Mouse (Mus musculus) embryonic facial prominence, embryonic 13.5 days (tissue): ENCODE results near the gene Lrrc74a. TPM values are rescaled to one million over a fixed set of nuclear protein-coding genes. Genes with fewer than 3 reads are reported as not detected.

Source experiments
- ATAC-seq: fragments of 200-750 bp; cut with Nextera tagmentation; 2 replicates; pipeline ENCODE4 v1.8.0; 2017; ENCODE audit warnings: low read depth; ENCODE audit not compliant: insufficient number of reproducible peaks, insufficient read depth, low FRiP score, low TSS enrichment
- H3K27ac ChIP-seq: fragments of 300-500 bp; sonication (generic); 2 replicates; pipeline ENCODE4 v1.5.1; 2015; ENCODE audit warnings: moderate library complexity, mild to moderate bottlenecking, inconsistent platforms
- H3K27me3 ChIP-seq: fragments of 300-500 bp; sonication (generic); 2 replicates; pipeline ENCODE4 v1.6.1; 2015; ENCODE audit warnings: mild to moderate bottlenecking, inconsistent platforms
- H3K36me3 ChIP-seq: fragments of 300-500 bp; sonication (generic); 2 replicates; pipeline ENCODE4 v1.6.1; 2015; ENCODE audit warnings: mild to moderate bottlenecking, inconsistent platforms
- H3K4me1 ChIP-seq: fragments of 300-500 bp; sonication (generic); 2 replicates; pipeline ENCODE4 v1.6.1; 2015; ENCODE audit warnings: inconsistent platforms
- H3K4me2 ChIP-seq: fragments of 300-500 bp; sonication (generic); 2 replicates; pipeline ENCODE4 v1.6.1; 2015; ENCODE audit warnings: moderate library complexity, mild to moderate bottlenecking, inconsistent platforms
- H3K4me3 ChIP-seq: fragments of 300-500 bp; sonication (generic); 2 replicates; pipeline ENCODE4 v1.5.1; 2015; ENCODE audit warnings: mild to moderate bottlenecking, inconsistent platforms
- H3K9ac ChIP-seq: fragments of 300-500 bp; sonication (generic); 2 replicates; pipeline ENCODE4 v1.6.1; 2015; ENCODE audit warnings: mild to moderate bottlenecking, inconsistent platforms
- H3K9me3 ChIP-seq: fragments of 300-500 bp; sonication (generic); 2 replicates; pipeline ENCODE4 v1.6.1; 2016; ENCODE audit warnings: inconsistent platforms
- WGBS: fragments of 180-500 bp; shearing (Covaris S2); methylation state at CpG from one replicate; pipeline ENCODE4 v1.1.7; 2015; ENCODE audit warnings: mixed read lengths; 5-methylcytosine and 5-hydroxymethylcytosine counted together
- polyA plus RNA-seq: library from polyadenylated mRNA; unstranded; fragments of >200 nt; fragmentation: Nextera tagmentation; extraction: Ambion mirVana; gene quantifications from 2 replicates; pipeline ENCODE4 v1.2.1, GENCODE M21; 2015

The Lrrc74a gene
- polyA plus RNA-seq, 1 experiment from 2014 or later = not detected

DNA sequence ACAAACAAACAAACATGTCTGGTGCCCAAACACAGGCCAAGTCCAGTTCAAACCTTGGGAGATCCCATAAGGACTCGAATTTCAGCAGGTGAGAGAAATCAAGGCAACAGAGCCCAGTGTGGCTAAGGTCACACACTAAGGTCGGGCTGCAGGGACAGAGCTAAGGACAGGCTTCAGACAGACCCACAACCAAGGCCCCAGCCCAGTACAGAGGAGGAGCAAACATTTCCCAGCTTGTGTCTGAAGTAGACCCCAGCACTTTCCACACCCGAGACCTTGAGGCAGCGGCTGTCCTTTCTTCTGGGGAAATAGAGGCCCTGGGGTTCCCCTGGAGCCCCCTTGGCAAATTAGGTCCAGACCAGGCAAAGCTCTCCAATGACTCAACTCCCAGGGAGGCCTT lies 66.2 kb downstream of the Lrrc74a start:
- ATAC-seq = no peak
- no peaks in the 10 kb centered on the region for H3K36me3 ChIP-seq
- H3K9me3 ChIP-seq = no peaks in the 10 kb centered on the region
- no peak overlapping the region for H3K4me3 ChIP-seq
- H3K27ac ChIP-seq = peak overlapping the region; percentile 98
- H3K4me1 ChIP-seq = peaks cover 77% of the 10 kb centered on the region
- H3K4me2 ChIP-seq = peak overlapping the region; percentile 56
- 22% methylated on average over 4 of the region's 4 CpGs for WGBS
- H3K27me3 ChIP-seq = no peaks in the 10 kb centered on the region
- H3K9ac ChIP-seq = 0 out of 2 replicates have a peak overlapping the region, but pooled peaks have one; percentile 4

DNA sequence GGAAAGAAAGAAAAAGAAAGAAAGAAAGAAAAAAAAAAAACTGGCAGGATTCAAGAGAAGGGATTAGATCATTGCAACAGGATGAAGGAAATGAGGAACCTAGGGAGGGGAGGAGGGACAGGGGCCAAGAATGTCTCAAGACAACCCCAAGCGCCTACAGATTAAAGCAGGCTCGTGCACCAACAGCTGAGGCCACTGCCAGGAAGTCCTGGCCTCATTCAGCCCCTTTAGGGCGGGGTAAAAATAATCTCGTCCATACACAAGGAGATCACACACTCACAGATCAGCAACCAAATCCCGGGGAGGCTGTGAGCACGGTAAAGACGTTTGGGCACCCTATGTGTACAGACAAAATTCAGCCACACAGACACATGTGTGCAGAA lies 66.6 kb downstream of the Lrrc74a start:
- Histone ChIP-seq H3K4me3 (peak overlapping the region; percentile 13), H3K9me3 (no peaks in the 10 kb centered on the region), H3K27ac (peak overlapping the region; percentile 98), H3K27me3 (no peaks in the 10 kb centered on the region), H3K9ac (peak overlapping the region; percentile 60), H3K4me1 (peaks cover 79% of the 10 kb centered on the region), H3K36me3 (no peaks in the 10 kb centered on the region), H3K4me2 (peak overlapping the region; percentile 56)
- WGBS = 2% methylated on average over 7 of the region's 7 CpGs
- ATAC-seq = no peak

DNA sequence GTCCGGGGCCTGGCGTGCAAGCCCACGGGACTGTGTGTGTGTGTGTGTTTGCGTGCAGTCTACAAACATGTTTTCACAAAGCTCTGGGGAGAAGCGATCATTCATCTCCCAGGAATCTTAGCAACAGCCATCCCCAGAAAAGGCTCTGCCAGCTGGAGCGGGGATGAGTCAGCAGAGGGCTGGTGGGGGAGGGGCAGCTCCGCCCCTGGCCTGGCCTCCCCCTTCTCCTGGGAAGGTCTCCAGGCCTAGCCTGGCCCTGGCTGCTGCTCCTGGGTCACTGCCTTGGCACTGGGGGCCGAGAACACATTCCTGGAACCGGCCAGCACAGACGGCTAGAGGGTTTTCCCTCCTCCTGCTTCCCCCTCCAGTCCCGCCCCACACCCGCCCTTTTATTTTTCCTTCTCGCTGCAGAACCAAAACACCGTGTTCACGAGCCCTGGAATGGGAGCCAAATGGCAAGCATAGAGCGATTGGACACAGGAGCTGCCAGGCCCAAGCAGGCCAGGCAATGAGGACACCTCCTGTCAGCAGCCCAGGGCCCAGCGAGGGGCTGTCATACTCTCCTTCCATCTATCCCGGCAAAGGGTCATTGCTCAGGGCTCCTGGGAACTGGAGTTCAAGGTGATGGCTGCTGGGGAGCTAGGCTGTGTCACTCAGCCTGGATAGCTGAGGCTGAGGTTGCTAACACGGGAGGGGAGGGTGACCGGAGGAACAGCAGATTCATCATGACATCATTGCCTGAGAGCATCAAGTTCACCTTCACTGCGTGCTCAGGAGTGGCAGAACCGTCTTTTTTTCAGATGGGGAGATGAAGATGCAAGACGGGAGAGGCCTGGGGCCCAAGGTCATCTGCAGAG lies 67.2 kb downstream of the Lrrc74a start:
- Histone ChIP-seq H3K27ac (peak overlapping the region; percentile 98), H3K4me2 (peak overlapping the region; percentile 56), H3K9ac (peak overlapping the region; percentile 60), H3K36me3 (no peaks in the 10 kb centered on the region), H3K27me3 (no peaks in the 10 kb centered on the region), H3K4me1 (peaks cover 80% of the 10 kb centered on the region), H3K4me3 (peak overlapping the region; percentile 13), H3K9me3 (no peaks in the 10 kb centered on the region)
- under 1% methylated on average over 23 of the region's 23 CpGs for WGBS
- peak; percentile 63 for ATAC-seq

DNA sequence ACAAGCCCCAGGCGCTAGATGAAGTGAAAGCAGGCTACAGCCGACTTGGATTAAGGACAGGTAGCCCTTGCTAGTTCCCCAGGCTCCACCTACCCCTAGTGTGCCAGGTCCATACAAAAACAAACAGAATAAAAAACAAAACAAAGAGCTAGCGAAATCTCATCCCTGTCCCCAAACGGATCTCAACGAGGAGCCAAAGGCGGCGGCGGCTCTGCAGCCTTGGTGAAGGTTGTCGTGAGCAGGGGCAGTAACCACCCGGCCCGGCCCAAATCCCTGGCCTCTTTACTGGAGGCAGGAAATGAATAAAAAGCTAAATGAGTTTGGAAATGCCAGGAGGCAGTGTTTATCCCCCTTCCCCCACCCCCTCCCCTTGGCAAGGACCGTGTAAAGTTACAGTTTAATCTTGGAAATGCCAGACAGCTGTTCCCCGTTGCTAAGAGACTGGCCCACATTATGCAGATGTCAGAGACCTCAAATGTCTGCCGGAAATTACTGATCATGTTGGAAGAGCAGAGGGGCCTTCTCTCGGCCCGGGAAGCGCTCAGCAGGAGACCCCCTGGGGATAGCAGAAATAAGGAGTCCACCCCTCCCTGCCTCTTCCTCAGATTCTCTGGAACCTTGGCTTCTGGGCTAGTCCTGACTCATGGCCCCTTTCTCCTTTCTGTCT lies 68.0 kb downstream of the Lrrc74a start:
- WGBS = 1% methylated on average over 17 of the region's 17 CpGs
- peak; percentile 66 for ATAC-seq
- H3K9ac ChIP-seq = peak overlapping the region; percentile 60; the same call in 1 of the 2 replicates
- H3K27me3 ChIP-seq = no peaks in the 10 kb centered on the region
- peak overlapping the region; percentile 98 for H3K27ac ChIP-seq
- H3K4me1 ChIP-seq = peaks cover 85% of the 10 kb centered on the region
- no peaks in the 10 kb centered on the region for H3K36me3 ChIP-seq
- peak overlapping the region; percentile 56 for H3K4me2 ChIP-seq
- H3K4me3 ChIP-seq = peak overlapping the region; percentile 13
- H3K9me3 ChIP-seq = no peaks in the 10 kb centered on the region

DNA sequence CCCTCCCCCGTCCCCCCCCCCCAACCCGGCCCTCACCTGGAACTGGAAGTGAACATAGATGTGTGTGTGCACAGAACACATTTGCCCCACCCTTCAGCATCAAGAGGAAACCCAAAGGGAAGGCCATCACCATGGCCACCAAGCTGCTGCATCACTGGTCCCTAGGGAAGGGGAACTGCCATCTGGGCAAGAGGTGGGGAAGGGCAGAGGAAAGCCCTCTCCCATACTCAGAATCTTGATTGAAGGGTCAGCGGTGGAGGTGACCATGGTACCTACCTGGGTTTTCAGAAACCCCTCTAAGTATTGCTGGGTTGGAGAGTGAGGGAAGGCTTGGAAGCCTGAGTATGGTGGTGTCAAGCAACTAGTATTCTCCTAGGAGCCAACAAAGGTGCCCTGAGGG lies 68.7 kb downstream of the Lrrc74a start:
- 35% methylated on average over 3 of the region's 3 CpGs for WGBS
- Histone ChIP-seq H3K27me3 (no peaks in the 10 kb centered on the region), H3K4me2 (peak overlapping the region; percentile 56), H3K4me1 (peaks cover 93% of the 10 kb centered on the region), H3K9ac (no peak overlapping the region), H3K36me3 (no peaks in the 10 kb centered on the region), H3K4me3 (no peak overlapping the region), H3K9me3 (no peaks in the 10 kb centered on the region), H3K27ac (peak overlapping the region; percentile 98)
- no peak for ATAC-seq

DNA sequence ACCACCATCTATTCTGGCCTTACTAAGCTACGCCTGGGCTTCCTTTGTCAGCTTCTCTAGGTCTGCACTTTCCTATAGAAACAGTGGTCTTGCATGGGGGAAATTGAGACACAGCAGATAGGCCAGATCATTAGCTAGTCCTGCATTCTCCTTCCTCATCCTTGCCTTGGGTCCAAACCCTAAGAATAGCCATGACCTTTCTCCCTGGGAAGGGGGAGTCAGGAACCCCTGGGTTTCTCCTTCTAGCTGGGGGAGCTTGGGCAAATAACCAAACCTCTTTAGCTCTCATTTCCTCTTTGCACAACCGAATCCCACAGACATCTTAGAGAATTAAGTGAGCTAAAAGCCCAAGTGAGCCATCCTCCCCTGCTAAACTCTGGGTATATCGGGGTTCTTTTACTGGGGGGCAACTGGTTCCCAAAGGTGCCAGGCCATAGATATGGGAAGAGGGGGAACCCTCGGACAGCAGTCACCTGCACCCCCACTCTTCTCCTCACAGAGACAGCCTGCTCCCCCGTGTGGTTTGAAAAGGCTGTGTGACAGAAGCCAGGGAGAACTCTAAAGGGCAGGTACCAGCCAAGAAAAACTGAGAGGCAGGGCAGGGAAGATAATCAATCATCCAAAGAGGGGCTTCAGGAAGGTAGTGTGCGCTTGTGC lies 69.6 kb downstream of the Lrrc74a start:
- no peak for ATAC-seq

DNA sequence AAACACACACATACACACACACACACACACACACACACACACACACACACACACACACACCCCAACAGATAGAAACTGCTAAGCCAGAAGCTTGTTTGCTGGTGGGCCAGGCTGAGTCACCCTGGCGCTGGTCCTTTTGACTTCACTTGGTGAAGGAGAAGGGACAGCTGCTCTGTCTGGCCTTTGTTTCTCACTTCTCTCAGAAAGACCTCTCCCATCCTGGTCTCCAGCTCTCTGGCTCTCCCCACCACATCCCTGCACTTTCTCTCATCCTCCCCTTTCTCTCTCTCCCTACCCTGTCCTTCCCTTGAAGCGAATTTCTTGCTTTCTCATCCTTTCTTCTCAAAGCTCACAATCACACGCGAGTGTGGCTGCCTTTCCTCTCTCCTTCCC lies 70.1 kb downstream of the Lrrc74a start:
- Histone ChIP-seq H3K27ac (peak overlapping the region; percentile 98), H3K4me3 (no peak overlapping the region), H3K4me1 (peaks cover 97% of the 10 kb centered on the region), H3K4me2 (no peak overlapping the region), H3K27me3 (no peaks in the 10 kb centered on the region), H3K9me3 (no peaks in the 10 kb centered on the region), H3K36me3 (no peaks in the 10 kb centered on the region), H3K9ac (no peak overlapping the region)
- no peak for ATAC-seq
- WGBS = 31% methylated on average over 4 of the region's 4 CpGs

More for the DNA sequence above, 69.6 kb downstream of the Lrrc74a start:
- 57% methylated on average over 6 of the region's 6 CpGs for WGBS
- H3K4me2 ChIP-seq = no peak overlapping the region
- peaks cover 98% of the 10 kb centered on the region for H3K4me1 ChIP-seq
- H3K4me3 ChIP-seq = no peak overlapping the region
- no peaks in the 10 kb centered on the region for H3K27me3 ChIP-seq
- peak overlapping the region; percentile 98; the same call in 1 of the 2 replicates for H3K27ac ChIP-seq
- no peaks in the 10 kb centered on the region for H3K9me3 ChIP-seq
- H3K36me3 ChIP-seq = no peaks in the 10 kb centered on the region
- H3K9ac ChIP-seq = no peak overlapping the region

DNA sequence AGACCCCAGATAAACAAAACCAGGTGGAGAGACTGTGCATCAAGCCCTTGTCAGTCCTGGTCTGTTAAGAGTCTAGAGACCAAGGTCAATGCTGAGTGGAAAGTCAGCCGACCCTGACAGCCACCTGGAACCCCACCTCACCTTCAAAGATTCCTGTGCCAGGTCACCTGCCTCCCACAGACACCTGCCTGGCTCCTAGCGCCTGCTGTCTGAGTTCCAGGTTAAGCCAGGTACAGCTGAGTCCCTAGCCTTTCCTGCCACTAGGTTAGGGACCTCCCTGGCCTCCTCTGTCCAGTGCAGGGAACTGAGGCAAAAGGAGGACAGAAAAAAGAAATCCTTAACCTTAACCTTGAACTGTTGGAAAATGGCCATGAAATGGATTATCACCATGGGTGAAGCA lies 70.7 kb downstream of the Lrrc74a start:
- ATAC-seq = no peak
- WGBS = 52% methylated on average over 2 of the region's 2 CpGs
- peaks cover 96% of the 10 kb centered on the region for H3K4me1 ChIP-seq
- no peaks in the 10 kb centered on the region for H3K36me3 ChIP-seq
- no peak overlapping the region for H3K4me3 ChIP-seq
- H3K27ac ChIP-seq = peak overlapping the region; percentile 98; the same call in 1 of the 2 replicates
- no peak overlapping the region for H3K9ac ChIP-seq
- no peaks in the 10 kb centered on the region for H3K27me3 ChIP-seq
- H3K4me2 ChIP-seq = no peak overlapping the region
- no peaks in the 10 kb centered on the region for H3K9me3 ChIP-seq

DNA sequence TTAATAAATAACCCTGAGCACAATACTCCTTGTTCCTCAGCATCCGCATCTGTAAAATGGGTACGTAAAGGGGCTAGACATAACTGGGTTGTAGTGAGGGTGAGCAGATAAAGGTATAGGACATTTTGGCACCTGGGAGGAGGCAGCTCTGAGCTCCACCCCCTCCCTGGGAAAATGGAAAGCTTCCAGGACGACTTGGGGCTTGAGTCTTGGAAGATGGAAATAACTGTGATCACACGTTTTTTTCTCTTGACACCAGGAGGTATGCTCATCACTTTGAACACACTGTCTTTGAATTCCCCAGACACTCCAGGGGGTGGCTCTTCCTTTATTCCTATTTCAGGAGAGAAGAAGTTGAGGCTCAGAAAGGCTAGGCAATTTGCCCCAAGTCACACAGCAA lies 71.1 kb downstream of the Lrrc74a start:
- H3K4me2 ChIP-seq = no peak overlapping the region
- peak overlapping the region; percentile 62 for H3K27ac ChIP-seq
- H3K9ac ChIP-seq = no peak overlapping the region
- 61% methylated on average over 4 of the region's 4 CpGs for WGBS
- no peak overlapping the region for H3K4me3 ChIP-seq
- H3K27me3 ChIP-seq = no peaks in the 10 kb centered on the region
- H3K9me3 ChIP-seq = no peaks in the 10 kb centered on the region
- H3K36me3 ChIP-seq = no peaks in the 10 kb centered on the region
- peaks cover 94% of the 10 kb centered on the region for H3K4me1 ChIP-seq
- no peak for ATAC-seq

DNA sequence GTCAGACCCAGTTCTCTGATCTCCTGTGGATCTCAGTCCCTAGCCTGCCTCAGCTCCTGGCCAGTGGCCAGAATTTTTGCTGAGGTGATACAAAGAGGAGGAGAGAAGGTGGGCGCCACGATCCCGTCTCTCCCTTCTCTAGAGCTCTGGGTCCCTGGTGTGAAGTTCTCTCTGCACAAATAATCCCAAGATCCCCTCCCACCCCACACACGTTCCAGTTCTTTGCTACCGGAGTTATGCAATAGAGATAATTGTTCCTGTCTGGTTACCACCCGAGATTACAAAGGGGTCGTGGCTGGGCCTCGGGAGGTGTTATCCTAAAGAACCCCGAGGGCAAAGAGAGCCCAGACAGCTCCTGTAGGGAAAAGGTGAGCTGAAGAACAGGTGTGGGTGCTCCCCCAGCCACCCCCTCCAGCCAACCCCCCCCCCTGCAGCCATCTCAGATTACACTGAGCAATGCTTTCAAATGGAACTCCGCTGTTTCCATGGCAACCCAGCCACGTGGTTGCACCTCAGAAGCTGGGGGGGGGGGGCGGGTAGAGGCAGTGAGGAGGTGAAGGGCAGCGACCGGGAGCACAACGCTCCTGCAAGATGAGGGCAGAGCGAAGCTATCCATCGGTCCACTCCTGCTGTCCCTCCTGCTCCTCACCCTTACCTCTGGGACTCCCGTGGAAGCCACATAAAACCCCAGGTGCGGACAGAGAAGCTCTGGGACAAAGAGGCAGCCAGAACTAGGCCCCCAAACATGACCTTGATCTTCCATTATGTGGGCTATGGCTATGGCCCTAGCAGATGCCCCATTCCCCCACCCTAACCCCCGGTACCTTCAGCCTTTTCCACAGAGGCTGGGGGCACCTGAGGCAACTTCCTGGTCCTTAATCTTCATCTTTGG lies 72.1 kb downstream of the Lrrc74a start:
- peaks cover 94% of the 10 kb centered on the region for H3K4me1 ChIP-seq
- H3K4me2 ChIP-seq = peak overlapping the region; percentile 40
- H3K4me3 ChIP-seq = 0 out of 2 replicates have a peak overlapping the region, but pooled peaks have one; percentile 6
- H3K27ac ChIP-seq = peak overlapping the region; percentile 82
- 0 out of 2 replicates have a peak overlapping the region, but pooled peaks have one; percentile 16 for H3K9ac ChIP-seq
- no peaks in the 10 kb centered on the region for H3K36me3 ChIP-seq
- WGBS = 3% methylated on average over 20 of the region's 20 CpGs
- no peak for ATAC-seq
- no peaks in the 10 kb centered on the region for H3K9me3 ChIP-seq
- no peaks in the 10 kb centered on the region for H3K27me3 ChIP-seq
